Mouse (Mus musculus): ENCODE results near the gene Zfp12. TPM values are rescaled to one million over a fixed set of nuclear protein-coding genes. Genes with fewer than 3 reads are reported as not detected.

Gene Zfp12
- total RNA-seq, 4 experiments from 2014 or later: 8.7 to 9.6 (median 9.2) TPM

GRCm38 (mm10) chr5:143266794-143267193, 31.8 kb downstream of the Zfp12 start:
- DNase-seq (ENCODE audit: low spot score): no peak

GRCm38 (mm10) chr5:143268985-143269362, 34.0 kb downstream of the Zfp12 start:
- DNase-seq (ENCODE audit: low spot score): no peak

- peak; percentile 58 for DNase-seq (ENCODE audit: low spot score)
Observed at GRCm38 (mm10) chr5:143269363-143270150, 34.6 kb downstream of the Zfp12 start, which contains the start of gene Zfp316. Gene Zfp316 (minus strand): TSS chr5:143270022.

- no peak for DNase-seq (ENCODE audit: low spot score)
Observed at GRCm38 (mm10) chr5:143270151-143270519, 35.2 kb downstream of the Zfp12 start.

DNA sequence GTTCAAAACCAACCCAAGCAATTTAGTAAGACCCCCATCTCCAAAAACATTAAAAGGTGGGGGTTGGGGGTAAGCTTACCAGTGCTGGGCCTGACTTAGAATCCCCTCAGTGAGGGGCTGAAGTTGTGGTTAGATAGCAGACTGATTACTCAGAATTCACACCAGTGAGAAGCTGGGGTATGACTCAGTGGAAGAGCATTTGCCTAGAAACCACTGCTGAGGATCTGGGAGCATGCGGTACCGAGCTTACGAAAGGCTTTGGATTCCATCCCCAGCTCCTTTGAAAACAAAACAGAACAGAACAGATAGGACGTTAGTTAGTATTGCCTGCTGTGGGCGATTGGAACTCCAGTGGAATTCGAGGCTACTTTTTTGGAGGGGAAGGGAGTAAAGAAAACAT, 36.7 kb downstream of the Zfp12 start:
- peak; percentile 15 for DNase-seq (ENCODE audit: low spot score)

DNA sequence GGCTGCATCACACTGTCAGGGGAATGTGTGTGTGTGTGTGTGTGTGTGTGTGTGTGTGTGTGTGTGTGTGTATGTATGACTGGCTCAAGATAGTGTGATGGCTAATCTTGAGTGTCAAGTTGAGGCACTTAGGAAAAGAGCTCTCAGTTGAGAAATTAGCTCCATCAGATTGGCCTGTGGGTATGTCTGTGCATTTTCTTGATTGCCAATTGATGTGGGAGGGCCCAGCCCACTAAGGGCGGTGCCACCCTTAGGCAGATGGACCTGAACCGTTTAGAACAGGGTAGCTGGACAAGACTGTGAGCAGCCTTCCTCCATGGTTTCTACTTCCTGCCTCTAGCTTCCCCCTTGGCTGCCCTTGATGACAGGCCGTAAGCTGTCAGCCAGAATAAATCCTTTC, 37.1 kb downstream of the Zfp12 start:
- DNase-seq (ENCODE audit: low spot score): no peak

DNA sequence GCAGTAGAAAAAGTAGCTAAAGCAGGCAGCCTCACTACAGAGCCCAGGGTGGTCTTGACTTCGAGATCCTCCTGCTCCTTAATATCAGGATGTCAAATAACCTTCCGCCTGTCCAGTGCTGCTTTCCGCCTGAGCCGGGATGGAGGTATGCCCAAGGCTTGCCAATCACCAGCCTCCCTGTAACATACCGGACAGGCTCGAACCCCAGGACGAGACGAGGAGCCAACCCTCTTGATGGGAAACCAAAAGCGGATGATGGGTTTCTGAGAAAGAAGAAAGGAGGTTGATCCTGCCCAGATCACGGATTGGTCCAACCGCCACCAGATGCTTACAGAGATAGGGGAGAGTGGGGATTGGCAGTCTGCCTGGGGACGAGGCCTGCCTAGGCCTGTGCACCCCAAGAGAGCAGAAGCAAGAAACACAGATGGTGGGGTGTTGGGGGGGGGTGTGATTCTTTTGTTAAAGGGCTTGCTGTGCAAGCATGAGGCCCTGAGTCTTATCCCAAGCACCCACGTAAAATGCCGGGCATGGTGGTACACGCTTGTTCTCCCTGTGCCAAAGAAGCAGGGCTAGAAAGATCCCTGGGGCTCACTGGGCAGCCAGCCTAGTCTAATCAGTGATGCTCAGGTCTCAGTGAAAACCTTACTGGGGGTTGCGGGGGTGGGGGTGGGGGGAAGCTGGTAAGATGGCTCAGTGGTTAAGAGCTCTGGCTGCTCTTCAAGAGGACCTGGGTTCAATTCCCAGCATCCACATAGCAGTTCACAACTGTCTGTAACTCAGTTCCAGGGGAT, 37.8 kb downstream of the Zfp12 start:
- no peak for DNase-seq (ENCODE audit: low spot score)

DNA sequence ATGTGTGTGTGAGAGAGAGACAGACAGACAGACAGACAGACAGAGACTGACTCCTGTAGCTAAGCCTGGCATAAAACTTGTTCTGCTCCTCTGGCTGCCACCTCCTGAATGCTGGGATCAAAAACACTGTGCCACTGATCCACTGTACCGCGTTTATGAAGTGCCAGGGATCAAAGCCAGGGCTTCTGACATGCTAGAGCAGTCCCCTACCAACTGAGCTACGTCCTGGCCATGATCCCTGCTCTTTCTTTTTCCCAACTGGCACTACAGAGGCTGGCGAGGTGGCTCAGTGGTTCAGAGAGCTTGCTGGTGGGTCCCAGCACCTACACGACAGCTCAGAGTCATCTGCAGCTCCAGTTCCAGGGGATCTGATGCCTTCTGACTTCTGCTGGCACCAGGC, 40.8 kb downstream of the Zfp12 start:
- DNase-seq (ENCODE audit: low spot score): no peak

- DNase-seq (ENCODE audit: low spot score): no peak
Observed at GRCm38 (mm10) chr5:143279247-143279646, 44.3 kb downstream of the Zfp12 start.

DNA sequence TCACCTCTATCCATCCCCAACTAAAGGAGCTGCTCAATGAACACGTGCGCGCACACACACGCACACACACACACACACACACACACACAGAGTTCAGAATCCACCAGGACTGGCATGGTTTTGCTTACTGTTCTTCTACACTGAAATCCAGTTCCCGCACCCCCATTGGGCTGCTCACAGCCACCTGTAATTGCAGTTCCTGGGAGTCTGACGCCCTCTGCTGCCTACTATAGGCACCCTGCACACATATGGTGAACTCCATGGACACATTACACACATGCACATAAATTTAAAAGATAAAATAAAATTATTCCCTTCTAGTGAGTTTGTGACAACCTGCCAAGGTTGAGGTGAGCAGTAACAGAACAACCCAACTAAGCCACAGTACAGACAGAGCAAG, 49.8 kb downstream of the Zfp12 start:
- no peak for DNase-seq (ENCODE audit: low spot score)

- no peak for DNase-seq (ENCODE audit: low spot score)
Observed at GRCm38 (mm10) chr5:143287774-143288328, 52.9 kb downstream of the Zfp12 start.

DNA sequence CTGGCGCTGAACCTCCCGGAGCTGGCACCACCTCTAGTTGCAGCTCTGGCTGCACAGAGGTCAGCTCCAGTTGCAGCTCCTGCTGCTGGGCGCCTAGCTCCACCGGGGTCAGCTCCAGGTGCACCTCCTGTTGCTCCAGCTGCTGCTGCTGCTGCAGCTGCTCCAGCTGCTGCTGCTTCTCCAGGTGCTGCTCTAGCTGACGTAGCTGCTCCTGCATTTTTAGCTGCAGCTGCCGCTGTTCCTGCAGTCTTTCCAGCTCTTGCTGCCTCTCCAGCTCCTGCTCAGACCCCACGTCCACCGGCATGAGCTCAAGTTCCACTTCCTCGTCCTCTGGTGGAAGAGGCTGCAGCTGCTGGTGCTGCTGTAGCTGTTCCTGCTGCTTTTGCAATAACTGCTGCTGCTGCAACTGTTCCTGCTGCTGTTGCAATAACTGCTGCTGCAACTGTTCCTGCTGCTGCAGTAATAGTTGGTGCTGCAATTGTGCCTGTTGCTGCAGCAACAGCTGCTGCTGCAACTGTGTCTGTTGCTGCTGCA, 53.5 kb downstream of the Zfp12 start:
- no peak for DNase-seq (ENCODE audit: low spot score)

GRCm38 (mm10) chr5:143289299-143289698, 54.3 kb downstream of the Zfp12 start:
- no peak for DNase-seq (ENCODE audit: low spot score)

DNA sequence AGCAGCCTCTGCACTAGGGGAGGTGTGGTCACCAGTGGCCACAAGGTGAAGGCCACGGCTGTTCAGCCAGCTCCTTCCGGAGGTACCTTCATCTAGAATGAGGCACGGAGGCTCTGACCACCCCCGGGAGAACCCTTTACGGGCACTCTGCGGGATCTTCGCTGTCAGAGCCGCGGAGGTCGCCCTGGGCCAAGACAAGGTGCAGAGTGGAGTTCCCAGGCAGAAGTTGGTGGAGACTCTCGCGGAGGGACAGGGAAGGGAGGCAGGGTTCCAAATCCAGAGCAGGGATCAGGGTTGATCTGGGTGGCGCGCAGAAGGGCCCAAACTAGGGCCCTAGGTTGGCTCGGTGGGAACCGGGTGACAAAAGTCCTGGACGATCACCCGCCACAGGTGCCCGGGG, 57.9 kb downstream of the Zfp12 start:
- DNase-seq (ENCODE audit: low spot score): no peak

DNA sequence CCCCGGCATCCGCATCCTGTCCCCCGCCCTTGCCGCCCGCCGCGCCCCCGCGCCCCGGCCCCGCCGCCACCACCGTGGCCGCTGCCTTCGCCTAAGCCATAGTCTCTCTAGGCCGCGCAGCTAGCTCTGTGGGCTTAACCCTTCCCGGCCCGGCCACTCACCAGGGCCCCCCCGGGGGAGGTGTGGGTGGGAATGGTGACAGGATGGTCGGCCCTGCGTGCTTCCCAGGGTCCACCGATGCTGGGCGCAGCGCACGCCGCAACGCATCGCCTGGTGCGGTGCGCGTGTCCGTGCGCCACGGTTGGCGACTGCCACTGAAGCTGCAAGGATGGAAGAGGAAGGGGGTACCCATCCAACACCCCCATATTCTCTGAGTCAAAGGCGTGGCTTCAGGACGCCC, 58.4 kb downstream of the Zfp12 start, which contains the start of gene Zfp853:
Gene Zfp853 (minus strand): TSS at position 220 of the 400 bp plus-strand sequence.
- DNase-seq (ENCODE audit: low spot score): no peak

- DNase-seq (ENCODE audit: low spot score): no peak
Observed at GRCm38 (mm10) chr5:143294862-143295261, 59.9 kb downstream of the Zfp12 start.

GRCm38 (mm10) chr5:143295330-143295729, 60.4 kb downstream of the Zfp12 start:
- DNase-seq (ENCODE audit: low spot score): no peak

DNA sequence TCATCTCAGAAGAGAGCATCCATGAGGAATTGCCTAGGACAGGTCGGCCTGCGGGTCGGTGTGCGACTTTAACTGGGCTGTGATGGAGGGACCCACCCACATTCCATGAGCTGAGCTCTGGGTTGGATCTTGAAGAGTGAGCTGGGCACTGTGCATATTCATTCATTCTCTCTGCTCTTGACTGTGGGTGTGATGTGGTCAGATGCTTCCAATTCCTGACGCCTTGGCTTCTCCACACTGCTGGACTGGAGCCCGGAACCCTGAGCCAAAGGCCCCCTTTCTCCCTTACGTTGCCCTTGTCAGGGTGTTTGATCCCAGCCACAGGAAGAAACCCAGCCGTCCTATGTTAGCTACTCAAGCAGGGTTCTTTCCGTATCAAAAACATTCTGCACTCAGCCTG, 63.0 kb downstream of the Zfp12 start:
- DNase-seq (ENCODE audit: low spot score): no peak

DNA sequence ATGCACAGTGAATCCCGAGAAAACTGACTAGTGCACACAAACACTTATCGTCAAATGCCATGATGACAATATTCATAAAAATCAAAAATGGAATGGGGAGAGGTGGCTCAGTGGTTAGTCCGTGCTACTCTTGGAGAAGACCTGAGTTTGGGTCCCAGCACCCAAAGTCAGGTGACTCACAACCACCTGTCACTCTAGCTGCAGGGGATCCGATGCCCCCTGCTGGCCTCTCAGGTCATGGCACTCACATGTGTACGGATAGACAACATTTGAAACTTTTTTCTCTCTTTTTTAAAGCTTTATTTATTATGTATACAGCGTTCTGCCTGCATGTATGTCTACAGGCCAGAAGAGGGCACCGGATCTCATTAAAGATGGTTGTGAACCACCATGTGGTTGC, 63.4 kb downstream of the Zfp12 start:
- no peak for DNase-seq (ENCODE audit: low spot score)

Measured in heart, adult 8-10 months (tissue).